Mouse (Mus musculus): ENCODE measurements around the gene Mitf.

Gene Mitf

DNA sequence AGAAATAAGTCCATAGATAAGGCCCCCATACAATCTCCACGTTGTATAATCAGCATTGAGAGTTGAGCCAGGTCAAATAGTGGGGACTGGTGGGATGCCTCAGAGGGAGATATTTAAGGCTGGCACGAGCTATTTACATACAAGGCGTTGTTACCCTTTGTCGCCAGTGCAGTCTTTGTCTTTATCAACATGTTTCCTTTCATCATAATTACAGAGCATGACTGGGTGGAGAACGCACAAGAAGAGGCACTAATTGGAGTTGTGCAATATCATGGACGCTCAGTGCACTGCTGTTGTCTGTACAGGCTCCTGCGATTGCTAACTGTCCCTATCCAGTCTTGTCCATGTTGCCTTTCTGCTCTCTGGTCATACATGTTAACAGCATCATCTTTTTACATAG is 15.0 kb downstream of the Mitf start:
- in situ Hi-C loops (cut with MboI, MseI): no loop called here

DNA sequence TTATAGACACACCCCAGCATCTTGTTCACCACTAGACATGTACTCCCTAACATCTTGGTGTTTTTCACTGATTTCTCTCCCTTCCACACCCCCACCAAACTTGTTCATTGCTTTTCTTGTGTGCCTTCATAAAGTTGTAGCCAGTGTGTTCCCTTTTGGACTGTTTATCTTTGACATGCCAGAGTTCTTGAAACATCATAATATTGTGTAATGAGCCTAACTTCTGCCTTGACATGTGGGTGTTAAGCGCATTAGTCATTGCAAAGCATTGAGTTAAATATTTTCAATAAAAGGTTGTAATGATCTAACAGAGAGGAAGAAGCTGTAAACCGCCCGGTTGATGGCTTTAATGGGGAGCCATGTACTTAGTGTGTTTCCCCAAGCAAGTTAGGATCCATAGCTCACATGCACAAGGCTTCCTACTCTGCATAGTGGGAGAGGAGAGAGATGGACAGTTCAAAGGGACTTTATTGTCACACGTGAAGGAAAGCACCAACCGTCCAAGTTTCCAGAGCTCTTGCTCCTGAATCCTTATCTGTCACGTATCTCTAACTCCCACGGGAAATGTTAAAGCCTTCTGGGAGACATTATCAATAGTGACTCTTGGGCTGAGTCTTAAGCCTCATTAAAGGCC is 19.9 kb downstream of the Mitf start:
- in situ Hi-C loops (cut with MboI, MseI): no loop called here

DNA sequence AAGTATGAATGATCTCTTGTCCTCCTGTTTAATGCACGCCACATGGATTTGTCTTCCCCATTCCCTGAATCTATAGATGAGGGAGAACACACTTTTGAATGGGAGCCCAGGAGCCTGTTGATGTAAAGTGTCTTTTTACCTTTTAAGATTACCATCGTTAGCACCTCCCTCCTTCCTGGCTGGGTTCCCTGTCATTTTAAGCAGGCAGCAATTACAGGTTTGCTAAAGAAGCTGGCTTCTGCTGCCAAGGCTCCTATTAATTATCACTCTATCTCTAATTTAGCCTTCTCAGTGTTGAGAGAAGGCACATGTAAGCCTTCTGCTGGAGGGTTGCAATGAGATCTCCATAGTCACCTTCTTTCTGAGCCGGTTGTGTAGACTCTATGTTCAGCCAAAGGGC is 21.2 kb downstream of the Mitf start:
- in situ Hi-C loops (cut with MboI, MseI): no loop called here

DNA sequence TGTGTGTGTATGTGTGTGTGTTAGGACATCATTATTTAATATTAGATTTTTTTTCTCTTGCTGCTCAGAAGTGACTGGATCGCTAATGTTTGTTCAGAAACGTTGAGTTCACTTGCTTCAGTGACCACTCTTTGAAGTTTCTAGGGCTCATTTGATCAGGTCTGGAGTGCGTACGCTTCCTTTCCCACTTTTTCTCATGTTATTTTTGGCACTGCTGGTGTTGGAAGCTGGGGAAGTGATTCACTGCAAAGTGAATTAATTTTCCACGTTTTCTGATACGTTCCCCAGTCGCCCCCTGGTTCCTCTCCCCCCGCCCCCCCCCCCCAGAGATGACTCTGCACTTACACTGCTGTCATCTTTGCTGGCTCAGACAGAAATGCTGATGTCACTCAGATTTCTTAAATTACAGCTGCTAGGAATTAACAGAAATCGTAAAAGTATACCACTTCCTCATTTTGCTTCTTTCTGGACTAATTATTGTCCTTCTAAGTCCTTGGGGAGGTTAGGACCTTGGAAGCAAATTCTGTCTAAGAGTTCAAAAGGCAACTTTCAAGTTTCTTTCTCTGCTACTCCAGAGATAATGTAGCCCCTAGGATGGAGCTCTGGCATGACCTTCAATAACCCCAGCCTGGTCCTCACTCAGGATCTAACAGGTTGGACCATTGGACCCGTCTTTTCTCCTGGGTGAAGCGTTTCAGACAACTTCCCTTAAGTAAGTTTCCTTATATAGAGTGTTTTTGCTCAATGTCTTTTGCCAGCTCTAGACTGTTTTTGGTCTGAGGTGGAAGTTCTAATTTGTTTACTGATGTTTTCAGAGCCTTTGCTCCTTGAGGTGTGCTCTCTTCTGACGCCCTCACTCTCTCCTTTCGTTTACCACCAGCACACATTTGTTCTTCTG is 22.2 kb downstream of the Mitf start:
- in situ Hi-C loops (cut with MboI, MseI): no loop called here

DNA sequence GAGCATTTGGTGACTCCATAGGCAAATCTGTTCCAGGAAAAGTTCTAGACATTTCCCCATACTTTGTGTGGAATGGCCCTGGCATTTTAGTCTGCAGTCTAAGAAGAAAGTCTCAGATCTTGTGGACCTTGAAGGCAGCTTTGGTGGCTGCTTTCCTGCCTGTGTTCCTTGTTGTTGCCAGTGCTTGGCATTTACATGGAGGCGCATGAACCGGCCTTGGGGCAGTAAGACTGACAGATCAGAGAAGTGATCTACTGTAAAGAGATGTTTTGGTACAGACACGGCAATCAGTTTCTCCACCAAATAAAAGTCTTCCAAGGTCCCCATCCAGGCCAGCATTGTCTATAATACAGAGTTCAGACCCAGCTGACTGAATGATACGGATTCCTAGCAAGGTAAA is 25.6 kb downstream of the Mitf start:
- in situ Hi-C loops (cut with MboI, MseI): no loop called here

DNA sequence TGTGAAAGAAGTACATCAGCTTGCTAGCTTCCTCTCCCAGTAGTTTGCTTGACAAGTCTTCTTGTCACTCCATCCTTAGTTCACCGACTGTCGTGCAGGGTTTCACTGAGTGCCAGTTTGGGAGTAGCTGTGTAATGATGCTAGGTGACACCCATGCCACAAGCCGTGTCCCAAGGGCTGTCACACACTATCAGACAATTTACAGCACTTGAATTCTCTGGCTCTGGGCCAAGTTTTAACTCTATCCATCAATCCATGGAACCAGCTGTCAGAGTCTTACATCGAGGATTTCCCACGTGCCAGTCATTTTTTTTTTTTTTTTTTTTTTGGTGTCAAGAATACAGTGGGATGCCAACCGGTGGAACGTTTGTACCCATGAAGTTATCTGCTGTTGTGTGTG is 29.3 kb downstream of the Mitf start:
- in situ Hi-C loops (cut with MboI, MseI): no loop called here

DNA sequence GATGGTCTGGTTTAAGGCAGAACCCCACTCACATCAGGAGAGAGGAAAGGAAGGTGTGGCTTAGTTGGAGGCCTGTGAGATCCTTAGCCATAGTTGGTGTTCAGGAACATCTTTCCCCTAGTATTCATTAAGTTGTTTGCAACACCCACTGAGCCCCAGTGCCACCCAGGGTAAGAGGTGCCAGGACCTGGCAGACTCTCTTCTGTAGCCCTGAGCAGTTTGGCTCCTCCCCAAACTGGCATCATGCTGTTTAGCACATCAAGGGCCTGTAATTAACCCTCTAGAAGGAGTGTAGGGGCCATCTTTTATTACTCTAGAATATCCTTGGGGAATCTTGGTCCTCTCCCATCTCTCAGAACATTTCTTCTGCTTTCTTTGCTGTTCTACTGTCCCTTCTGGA is 30.9 kb downstream of the Mitf start:
- in situ Hi-C loops (cut with MboI, MseI): no loop called here

DNA sequence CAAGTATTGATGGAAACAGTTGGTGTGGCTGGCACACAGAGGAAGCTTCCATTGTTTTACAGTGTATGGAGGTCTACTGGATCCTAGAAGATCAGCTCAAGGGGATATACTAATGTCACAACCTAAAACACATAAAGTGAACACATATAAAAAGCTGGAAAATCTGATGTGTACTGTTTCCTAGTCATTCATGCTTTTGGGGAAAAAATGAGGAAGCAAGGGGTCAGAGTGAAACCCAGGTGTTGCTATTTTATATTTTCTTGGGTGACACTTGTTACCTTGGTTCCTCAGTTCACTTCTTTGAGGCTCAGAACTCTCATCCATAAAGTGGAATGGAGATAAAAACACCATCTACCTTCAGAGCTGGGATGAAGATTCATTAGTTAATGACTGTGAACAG is 32.7 kb downstream of the Mitf start:
- in situ Hi-C loops (cut with MboI, MseI): no loop called here

DNA sequence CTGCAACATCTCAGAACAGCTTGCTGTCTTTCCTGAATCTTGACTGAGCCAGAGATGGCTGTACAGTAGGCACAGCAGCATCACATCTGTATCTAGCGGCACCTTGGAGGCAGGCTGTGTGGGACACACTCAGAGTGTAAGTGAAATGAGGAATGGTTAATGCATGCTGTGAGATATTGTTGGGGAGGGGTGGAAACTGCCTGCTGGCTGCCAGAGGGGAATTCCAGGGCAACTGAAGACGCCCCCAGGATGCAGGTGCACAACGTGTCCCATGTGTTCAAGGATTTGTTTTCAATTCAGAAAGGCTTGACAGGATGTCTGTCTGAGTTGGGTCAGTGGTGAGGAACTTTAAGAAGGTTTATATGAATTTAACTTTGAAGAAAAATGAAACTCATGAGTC is 37.3 kb downstream of the Mitf start:
- in situ Hi-C loops (cut with MboI, MseI): no loop called here

DNA sequence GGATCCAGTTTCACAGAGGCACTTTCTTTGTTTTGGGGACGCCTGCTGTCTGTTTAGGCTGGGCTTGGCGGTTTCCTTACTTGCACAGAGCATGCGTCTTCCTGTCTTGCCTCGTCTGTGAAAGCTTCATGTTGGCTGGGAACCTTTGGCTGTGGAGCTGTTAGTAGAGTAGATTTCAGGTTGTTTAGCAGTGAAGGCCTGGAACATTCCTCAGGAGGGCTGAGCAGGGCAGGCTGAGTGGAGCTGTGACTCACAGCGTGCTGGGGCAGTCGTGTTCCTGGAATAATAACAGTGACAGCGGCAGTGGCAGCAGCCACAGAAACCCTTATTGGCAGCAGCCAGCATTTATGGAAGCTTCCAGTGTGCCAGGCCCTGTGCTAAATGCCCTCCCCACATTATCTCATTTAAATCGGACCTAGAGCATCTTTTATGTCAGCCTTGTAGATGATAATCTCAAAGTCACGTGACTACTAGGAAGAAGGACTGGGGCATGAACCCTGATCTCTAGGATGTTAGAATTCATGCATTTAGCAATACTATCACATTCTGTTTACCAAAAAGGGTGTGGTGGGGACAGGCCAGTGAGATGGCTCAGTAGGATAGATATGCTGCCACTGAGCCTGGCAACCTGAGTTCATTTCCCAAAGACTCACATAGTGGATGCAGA is 41.5 kb downstream of the Mitf start:
- in situ Hi-C loops (cut with MboI, MseI): no loop called here

DNA sequence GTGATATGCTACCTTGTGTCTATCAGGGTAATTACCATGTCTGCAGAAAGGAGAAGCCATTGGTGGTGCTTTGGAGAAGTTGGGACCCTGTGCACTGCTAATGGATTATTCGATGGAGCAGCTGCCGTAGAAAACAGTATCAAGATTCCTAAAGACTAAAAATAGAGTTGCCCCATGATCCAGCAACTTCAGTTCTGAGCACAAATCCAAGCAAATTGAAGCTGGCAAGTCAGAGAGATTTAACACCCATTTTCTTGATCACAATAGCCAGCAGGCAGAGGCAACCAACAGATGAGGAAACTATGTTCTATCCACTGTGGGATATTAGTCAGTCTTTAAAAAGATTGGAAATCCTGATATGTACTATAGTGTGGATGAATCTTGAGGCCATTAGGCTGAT is 47.4 kb downstream of the Mitf start:
- in situ Hi-C loops (cut with MboI, MseI): no loop called here

DNA sequence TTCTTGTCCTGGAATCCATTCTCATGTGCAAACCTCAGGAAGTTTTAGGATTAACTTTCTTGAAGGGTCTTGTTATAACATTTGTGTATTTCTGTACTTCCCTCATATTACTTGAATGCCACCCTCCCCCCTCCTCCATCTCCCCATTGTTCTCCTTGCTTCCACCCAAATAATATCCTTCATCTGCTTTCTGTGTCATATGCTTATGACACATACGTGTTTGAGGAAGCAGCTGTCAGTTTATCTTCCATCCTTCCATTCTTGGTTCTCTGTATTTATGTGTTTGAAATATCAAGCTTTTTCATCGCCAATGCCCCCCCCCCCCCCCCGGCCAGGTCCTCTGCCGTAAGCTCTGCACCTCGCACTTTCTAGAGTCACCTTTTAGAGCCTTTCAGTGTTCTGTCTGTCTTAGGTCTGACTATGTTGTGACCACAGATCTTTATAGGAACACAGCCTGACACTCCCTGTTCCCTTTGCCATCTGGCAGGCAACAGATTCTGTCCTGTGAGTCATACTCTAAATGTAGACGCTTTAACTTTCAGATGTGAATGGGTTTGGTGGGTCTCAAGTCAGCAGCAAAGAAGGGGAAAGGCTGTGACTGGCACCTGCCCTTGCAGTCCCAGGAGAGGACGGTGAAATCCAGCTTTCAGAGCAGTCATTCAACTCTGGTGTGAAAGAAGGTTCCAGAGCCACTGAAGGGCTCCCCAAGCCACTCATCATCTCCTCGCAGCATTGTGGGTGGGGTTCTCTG is 48.7 kb downstream of the Mitf start:
- in situ Hi-C loops (cut with MboI, MseI): no loop called here

DNA sequence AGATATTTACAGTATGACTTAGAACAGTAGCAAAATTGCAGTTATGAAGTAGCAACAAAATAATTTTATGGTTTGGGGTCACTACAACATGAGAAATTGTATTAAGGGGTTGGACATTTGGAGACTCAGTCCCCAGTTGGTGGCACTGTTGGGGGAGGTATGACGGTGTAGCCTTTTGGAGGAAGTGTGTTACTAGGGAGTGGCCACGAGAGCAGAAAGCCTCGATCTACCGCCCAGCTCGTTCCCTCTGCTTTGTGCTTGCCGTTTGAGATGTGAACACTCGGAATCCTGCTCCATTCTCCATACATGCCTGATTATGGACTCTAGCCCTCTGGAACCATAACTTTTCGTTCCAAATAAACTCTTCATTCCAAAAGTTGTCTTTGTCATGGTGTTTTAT is 49.6 kb downstream of the Mitf start:
- in situ Hi-C loops (cut with MboI, MseI): no loop called here

DNA sequence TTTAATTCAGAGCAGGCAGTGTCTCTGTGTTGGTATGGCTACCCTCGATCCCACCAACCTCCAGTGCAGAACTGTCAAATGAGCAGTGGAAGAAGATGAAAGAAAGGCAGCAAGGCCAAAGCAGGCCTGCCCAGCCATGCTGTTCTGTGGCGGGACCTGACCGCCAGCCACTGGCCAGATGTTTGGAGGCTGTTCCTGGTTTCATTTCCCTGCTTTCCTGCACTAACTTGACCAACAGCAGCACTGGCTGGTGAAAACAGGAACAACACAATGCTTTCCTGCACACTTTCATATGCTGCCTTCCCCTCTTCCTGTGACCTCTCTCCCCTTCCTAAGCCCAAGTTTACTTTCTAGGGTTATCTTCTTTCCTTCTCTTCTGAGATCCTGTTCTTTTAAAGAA is 50.8 kb downstream of the Mitf start:
- in situ Hi-C loops (cut with MboI, MseI): no loop called here

DNA sequence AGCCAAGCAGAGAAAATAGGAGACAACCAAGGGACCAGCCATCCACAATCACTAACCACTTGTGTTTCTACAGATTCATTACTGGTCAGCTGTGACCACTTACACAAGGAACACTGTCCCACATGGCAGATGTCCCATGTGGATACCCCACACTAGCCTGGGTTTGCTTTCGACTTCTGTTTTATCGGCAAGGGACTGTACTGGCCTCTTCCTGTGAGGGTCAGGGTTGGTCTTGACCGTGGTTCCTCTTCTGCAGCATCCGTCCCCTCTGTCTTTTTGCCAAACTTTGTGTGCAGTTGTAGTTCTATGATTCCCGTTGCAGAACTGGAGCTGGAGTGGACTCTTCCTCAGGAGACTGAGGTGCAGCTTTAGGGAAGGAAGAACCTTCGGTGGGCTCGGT is 59.7 kb downstream of the Mitf start:
- in situ Hi-C loops (cut with MboI, MseI): no loop called here

DNA sequence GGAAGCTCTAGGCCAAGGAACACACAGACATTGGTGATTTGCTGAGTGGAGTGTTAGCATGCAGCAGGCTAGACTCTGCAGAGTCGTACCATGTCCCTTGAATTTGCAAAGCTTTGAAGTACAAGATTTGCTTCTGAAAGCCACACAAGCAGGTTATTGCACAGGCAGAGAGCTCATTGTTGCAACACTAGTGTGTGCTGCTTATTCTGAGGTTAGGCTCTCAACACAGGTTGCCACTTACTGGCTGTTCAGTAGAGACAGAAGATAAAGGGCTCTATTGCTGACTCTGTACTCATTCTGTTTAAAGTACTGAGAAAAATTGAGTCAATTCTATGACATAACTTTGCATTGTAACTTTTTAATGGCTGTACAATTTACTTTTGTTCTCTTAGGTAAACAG is 61.2 kb downstream of the Mitf start:
- in situ Hi-C loops (cut with MboI, MseI): no loop called here

DNA sequence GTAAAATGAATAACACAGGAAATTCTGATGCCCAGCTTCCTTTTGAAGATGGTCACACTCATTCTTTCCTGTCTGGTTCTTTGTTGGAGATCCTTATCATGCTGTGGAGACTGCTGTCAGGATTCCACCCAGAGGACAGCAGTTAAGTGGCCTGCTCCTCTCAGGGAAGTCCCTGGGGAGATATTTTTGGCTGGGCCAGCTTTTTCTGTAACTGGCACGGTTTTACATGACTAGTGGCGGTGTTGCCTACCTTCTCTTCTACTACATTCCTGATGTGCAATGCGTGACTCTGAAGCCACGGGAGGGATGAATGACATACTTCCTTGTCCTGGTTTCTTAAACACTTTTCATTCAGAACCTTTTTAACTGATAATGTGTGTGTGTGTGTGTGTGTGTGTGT is 63.1 kb downstream of the Mitf start:
- in situ Hi-C loops (cut with MboI, MseI): no loop called here

DNA sequence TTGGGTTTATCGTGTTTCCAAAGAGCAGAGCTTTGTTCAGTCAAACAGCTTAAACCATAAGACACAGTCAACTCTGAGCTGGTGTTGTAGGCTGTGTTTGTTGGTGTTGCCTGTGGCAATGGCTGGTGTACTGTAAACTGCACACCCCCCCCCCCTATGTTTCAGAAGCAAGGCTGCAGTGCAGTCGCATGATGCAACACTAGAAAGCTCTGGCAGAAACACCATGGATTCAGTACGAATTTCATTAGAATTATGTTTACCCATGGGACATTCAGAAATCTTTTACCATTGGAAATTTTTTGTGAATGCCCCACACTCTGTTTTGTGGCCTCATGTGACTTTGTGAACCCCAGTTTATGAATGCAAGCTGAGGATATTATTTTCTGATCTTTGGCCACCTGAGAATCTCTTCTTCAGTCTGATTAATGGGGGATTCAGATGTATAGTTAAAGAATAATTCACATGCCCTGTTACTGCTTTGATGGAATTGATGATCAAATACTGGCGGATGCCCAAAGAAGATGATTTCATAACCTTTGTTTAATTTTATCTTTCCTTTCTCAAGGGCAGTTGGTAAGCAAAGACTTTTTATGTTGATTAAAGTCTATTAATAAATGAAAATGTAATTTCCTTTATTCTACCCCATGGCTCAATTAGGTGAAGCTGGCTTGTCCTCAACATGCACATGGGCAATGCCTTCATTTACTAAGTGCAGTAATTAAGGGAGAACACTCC is 64.6 kb downstream of the Mitf start:
- in situ Hi-C loops (cut with MboI, MseI): no loop called here

DNA sequence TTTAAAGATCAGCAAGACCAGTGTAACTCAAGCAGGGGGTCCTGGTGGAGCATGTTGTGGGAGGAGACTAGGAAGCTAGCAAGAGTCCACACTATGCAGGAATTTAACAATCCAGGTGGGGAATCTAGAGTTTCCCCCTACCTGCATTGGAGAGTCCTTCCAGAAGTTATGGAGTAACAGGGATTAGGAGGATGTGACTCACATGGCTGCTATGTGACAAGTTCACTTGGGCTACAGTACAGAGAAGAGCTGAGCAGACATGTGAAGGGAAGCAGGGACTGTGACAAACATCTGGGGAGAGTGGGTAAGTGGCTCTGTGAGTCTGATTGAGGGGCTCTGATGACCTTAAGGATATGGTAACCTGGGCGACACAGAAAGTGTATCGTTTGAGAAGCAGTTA is 66.2 kb downstream of the Mitf start:
- in situ Hi-C loops (cut with MboI, MseI): no loop called here

DNA sequence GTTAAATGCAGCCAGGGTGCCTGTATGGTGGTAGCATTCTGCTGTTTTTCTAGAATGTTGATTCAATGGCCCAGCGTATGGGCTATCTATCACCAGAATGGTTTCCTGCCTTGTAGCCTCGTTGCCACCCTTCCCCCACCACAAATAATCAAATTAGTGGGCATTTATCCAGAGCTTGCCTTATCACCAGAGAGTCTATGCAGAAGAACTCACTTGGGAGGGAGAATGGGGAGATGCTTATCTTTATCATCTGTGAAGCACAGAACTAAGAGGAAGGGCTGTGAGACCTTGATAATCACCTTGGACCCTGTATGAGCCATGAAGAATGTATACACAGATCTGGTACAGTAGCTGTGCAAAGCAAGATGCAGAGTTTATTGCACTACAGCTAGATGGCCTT is 70.1 kb downstream of the Mitf start:
- in situ Hi-C loops (cut with MboI, MseI): no loop called here

DNA sequence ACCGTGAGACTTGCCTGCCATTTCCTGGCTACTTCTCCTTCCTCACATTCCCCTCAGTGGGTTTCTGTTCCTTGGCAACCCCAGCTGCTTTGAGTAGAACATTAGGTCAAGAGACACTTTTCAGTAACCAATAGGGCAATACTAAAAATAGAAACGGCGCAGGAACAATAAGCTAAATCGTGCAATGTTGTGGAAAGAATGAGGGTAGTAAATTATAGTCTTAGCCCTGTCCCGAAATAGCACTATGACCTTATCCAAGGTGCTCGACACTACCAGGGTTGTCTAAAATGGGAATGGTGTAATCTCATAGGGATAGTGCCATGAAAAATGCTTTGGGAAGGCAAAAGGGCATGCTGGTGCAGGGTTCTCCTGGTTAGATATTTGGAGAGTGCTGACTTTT is 70.6 kb downstream of the Mitf start:
- in situ Hi-C loops (cut with MboI, MseI): no loop called here

DNA sequence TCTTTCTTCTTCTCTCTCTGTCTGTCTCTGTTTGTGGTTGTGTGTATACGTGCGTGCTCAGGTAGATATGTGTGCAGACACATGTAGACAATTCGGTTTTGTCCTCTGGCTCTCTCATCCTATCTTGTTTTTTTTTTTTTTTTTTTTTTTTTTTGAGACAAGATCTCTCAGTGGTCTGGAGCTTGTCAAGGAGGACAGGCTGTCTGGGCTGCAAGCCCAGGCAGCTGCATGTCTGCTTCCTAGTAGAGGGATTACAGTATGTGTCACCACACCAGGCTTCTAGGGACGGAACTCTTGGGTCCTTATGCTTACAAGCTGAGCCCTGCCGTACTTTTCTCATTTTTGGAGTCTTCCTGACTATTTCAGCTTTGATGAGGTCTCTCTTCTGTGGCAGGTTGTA is 73.5 kb downstream of the Mitf start:
- in situ Hi-C loops (cut with MboI, MseI): no loop called here

All from T-helper 1 cell (primary cell).